9 mouse cellular contexts compared by ENCODE assay signal in the genomic region with DNA sequence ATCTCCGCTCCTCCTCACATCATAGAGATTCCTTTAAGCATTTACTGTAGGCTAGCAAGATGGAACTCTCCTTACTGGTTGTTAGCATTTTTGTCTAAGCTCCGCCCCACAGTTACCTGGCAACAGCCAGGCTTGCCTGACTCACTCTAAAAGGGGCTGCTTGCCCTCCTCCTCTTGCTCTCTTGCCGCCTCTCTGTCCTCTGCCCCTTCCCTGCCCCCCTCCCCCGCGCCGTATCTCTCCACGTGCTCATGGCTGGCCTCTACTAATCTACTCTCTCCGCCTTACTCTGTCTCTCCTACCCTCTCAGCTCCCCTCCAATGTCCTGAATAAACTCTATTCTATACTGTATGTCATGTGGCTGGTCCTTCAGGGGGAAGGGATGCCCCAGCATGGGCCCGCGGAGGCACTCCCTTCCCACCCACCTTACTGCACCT. TPM values are rescaled to one million over a fixed set of nuclear protein-coding genes. Genes with fewer than 3 reads are reported as not detected.
DNase-seq lines count a peak whose midpoint lies in the region; ATAC-seq and TF ChIP-seq lines count a peak whose summit lies in the region.
"Had no signal": no experiment of that assay in that cellular context is flagged by ENCODE, and none has a peak within 500 bp of the region (broad histone marks: within the 10 kb centered on the region; RNA-seq: fewer than 3 reads in every experiment).

No protein-coding gene starts in this region.

- no peak for DNase-seq in layer of hippocampus, adult 2 months (ENCODE audit: low spot score in 2 of 2)
- DNase-seq in layer of hippocampus, postnatal 10 days (ENCODE audit: low spot score in 2 of 2) = no peak
- peak; percentile 72 for DNase-seq in forebrain, postnatal 0 days
- DNase-seq in midbrain, embryonic 10.5 days (ENCODE audit: low spot score) = peak; percentile 82
- DNase-seq in thymus, postnatal 4 days = peak; percentile 72
- no peak for DNase-seq in gastrocnemius, postnatal 10 days
- no peak for DNase-seq in cerebellum, postnatal 36 days

- no peaks in the 10 kb centered on the region for H3K27me3 ChIP-seq in forebrain, postnatal 0 days (ENCODE audit: insufficient read depth, low read length)
- H3K27me3 ChIP-seq in midbrain, embryonic 10.5 days (ENCODE audit: low read depth, poor library complexity, severe bottlenecking) = peaks cover 28% of the 10 kb centered on the region

- peak; percentile 39; the same call in 1 of the 2 replicates for ATAC-seq in common myeloid progenitor, adult 5-6 weeks (replicated peaks; ENCODE audit: low read depth, poor library complexity, severe bottlenecking)
- peak; percentile 96 for ATAC-seq in forebrain, postnatal 0 days

- no peak overlapping the region for H3K27ac ChIP-seq in layer of hippocampus, adult 2 months
- no peak overlapping the region for H3K27ac ChIP-seq in forebrain, postnatal 0 days (ENCODE audit: low read depth, low read length)
- peak overlapping the region; percentile 87 for H3K27ac ChIP-seq in midbrain, embryonic 10.5 days (replicated peaks)

- WGBS in forebrain, postnatal 0 days = 2% methylated on average over 10 of the region's 10 CpGs
- 3% methylated on average over 10 of the region's 10 CpGs for WGBS in midbrain, embryonic 10.5 days

- no peak for TF ChIP-seq CTCF in layer of hippocampus, adult 2 months (conservative IDR thresholded peaks at IDR 0.05)
- no peak for TF ChIP-seq CTCF in forebrain, postnatal 0 days (IDR thresholded peaks at IDR 0.05; ENCODE audit: low read depth)

- H3K4me1 ChIP-seq in forebrain, postnatal 0 days (ENCODE audit: insufficient read depth) = peaks cover 10% of the 10 kb centered on the region; the same call in 1 of the 2 replicates
- H3K4me1 ChIP-seq in midbrain, embryonic 10.5 days = peaks cover 22% of the 10 kb centered on the region

- H3K36me3 ChIP-seq in forebrain, postnatal 0 days (ENCODE audit: insufficient read depth) = no peaks in the 10 kb centered on the region
- no peaks in the 10 kb centered on the region for H3K36me3 ChIP-seq in midbrain, embryonic 10.5 days

- H3K4me3 ChIP-seq in layer of hippocampus, adult 2 months = peak overlapping the region; percentile 11
- H3K4me3 ChIP-seq in forebrain, postnatal 0 days (ENCODE audit: low read depth, low read length) = peak overlapping the region; percentile 32
- H3K4me3 ChIP-seq in midbrain, embryonic 10.5 days = peak overlapping the region; percentile 49
- H3K4me3 ChIP-seq: myocyte had no signal

- peak overlapping the region; percentile 59 for H3K4me2 ChIP-seq in forebrain, postnatal 0 days (ENCODE audit: low read depth)

- no peaks in the 10 kb centered on the region for H3K9me3 ChIP-seq in forebrain, postnatal 0 days (ENCODE audit: low read length)
- H3K9me3 ChIP-seq in midbrain, embryonic 10.5 days (replicated peaks) = no peaks in the 10 kb centered on the region

- H3K9ac ChIP-seq in forebrain, postnatal 0 days = peak overlapping the region; percentile 36

RNA-seq across cellular contexts. Expression of a gene that starts 59.9 kb away (rescaled TPM):
- 100 to 1,000 TPM; 104 TPM for total RNA-seq in layer of hippocampus, adult 2 months (2021)
- total RNA-seq in layer of hippocampus, postnatal 10 days (2021) = 10 to 100 TPM; 84.2 to 87.7 TPM
- total RNA-seq in common myeloid progenitor, adult 5-6 weeks (2017) = 98.8 and 105 TPM in 2 replicates
- total RNA-seq in forebrain, postnatal 0 days (2014; rRNA removed) = 114 and 132 TPM in 2 replicates
- polyA plus RNA-seq in forebrain, postnatal 0 days (2015; fragmentation: Nextera tagmentation; extraction: Ambion mirVana) = 57.1 and 70.8 TPM in 2 replicates
- 59.0 and 63.0 TPM in 2 replicates for polyA plus RNA-seq in midbrain, embryonic 10.5 days (2016; fragmentation: Nextera tagmentation; extraction: Ambion mirVana)
- 10 to 100 TPM; 55.2 to 62.6 TPM for total RNA-seq in gastrocnemius, postnatal 10 days (2021)

Comparison
In these comparisons a context has a peak if more than half of its experiments do, and no peak if none do; other contexts are left out.
1. DNase-seq: peak in forebrain, postnatal 0 days (single experiment), midbrain, embryonic 10.5 days (single experiment) and thymus, postnatal 4 days (single experiment); none in layer of hippocampus, adult 2 months (0 of 2), layer of hippocampus, postnatal 10 days (0 of 2), gastrocnemius, postnatal 10 days (single experiment) and cerebellum, postnatal 36 days (0 of 2).
2. Peak in every context shown above with its lines, with median percentiles within 50 percentile points of each other: H3K4me3 ChIP-seq.